Mouse (Mus musculus) liver, embryonic 16.5 days (tissue): Measurements from ENCODE around the gene Rnf128. TPM values are rescaled to one million over a fixed set of nuclear protein-coding genes. Genes with fewer than 3 reads are reported as not detected.

Experiments used
- ATAC-seq: fragments of 200-750 bp; cut with Nextera tagmentation; 2 replicates; pipeline ENCODE4 v1.8.0; 2017; ENCODE audit warnings: low read depth, mild to moderate bottlenecking, moderate number of reproducible peaks, moderate library complexity
- H3K27ac ChIP-seq: fragments of 300-500 bp; sonication (generic); 2 replicates; pipeline ENCODE4 v1.5.1; 2014; ENCODE audit warnings: mild to moderate bottlenecking, low read length
- H3K27me3 ChIP-seq: fragments of 300-500 bp; sonication (generic); 2 replicates; pipeline ENCODE4 v1.6.1; 2014; ENCODE audit warnings: low read depth, low read length, mixed read lengths; ENCODE audit not compliant: control insufficient read depth, insufficient read depth
- H3K36me3 ChIP-seq: fragments of 300-500 bp; sonication (generic); 2 replicates; pipeline ENCODE4 v1.6.1; 2014; ENCODE audit warnings: mild to moderate bottlenecking; ENCODE audit not compliant: control insufficient read depth, insufficient read depth
- H3K4me1 ChIP-seq: fragments of 300-500 bp; sonication (generic); 2 replicates; pipeline ENCODE4 v1.6.1; 2014; ENCODE audit warnings: low read depth, low read length, mixed read lengths; ENCODE audit not compliant: control insufficient read depth
- H3K4me2 ChIP-seq: fragments of 300-500 bp; sonication (generic); 2 replicates; pipeline ENCODE4 v1.6.1; 2014; ENCODE audit warnings: low read depth, low read length, mixed read lengths
- H3K4me3 ChIP-seq: fragments of 300-500 bp; sonication (generic); 2 replicates; pipeline ENCODE4 v1.5.1; 2014; ENCODE audit warnings: low read depth, mild to moderate bottlenecking, low read length
- H3K9ac ChIP-seq: fragments of 300-500 bp; sonication (generic); 2 replicates; pipeline ENCODE4 v1.6.1; 2014; ENCODE audit warnings: low read depth, low read length
- H3K9me3 ChIP-seq: fragments of 300-500 bp; sonication (generic); replicated peaks from 2 replicates; pipeline ENCODE4 v1.6.1; 2016; ENCODE audit warnings: low read length; ENCODE audit not compliant: control insufficient read depth
- WGBS: fragments of 180-500 bp; shearing (Covaris S2); extraction: QIAGEN DNeasy Blood & Tissue Kit; methylation state at CpG from one replicate; pipeline ENCODE4 v1.1.7; 2014; ENCODE audit not compliant: insufficient replicate concordance; 5-methylcytosine and 5-hydroxymethylcytosine counted together
- polyA plus RNA-seq: library from polyadenylated mRNA; unstranded; fragments of >200 nt; fragmentation: Nextera tagmentation; extraction: Ambion mirVana; gene quantifications from 2 replicates; pipeline ENCODE4 v1.2.1, GENCODE M21; 2015

The Rnf128 gene
- polyA plus RNA-seq: 70.1 and 74.7 TPM in 2 replicates

- 55% methylated on average over 8 of the region's 8 CpGs for WGBS
- H3K9me3 ChIP-seq: no peaks in the 10 kb centered on the region
- H3K36me3 ChIP-seq: no peaks in the 10 kb centered on the region
- H3K4me3 ChIP-seq: no peak within 1 kb of the TSS
- no peak for ATAC-seq
- H3K27ac ChIP-seq: no peak within 1 kb of the TSS
- H3K4me1 ChIP-seq: no peaks in the 10 kb centered on the region; the same call in 1 of the 2 replicates
- no peak within 1 kb of the TSS for H3K4me2 ChIP-seq
- no peaks in the 10 kb centered on the region for H3K27me3 ChIP-seq
- H3K9ac ChIP-seq: no peak within 1 kb of the TSS
Measured at GRCm38 (mm10) chrX:139562925-139563461, at the start of gene Rnf128. TSS of gene Rnf128 (plus strand) at chrX:139563316.

GRCm38 (mm10) chrX:139516156-139516555, 47.0 kb upstream of the Rnf128 start:
- 59% methylated on average over 2 of the region's 2 CpGs for WGBS
- Histone ChIP-seq H3K27me3 (no peaks in the 10 kb centered on the region), H3K4me3 (no peak overlapping the region), H3K4me1 (no peaks in the 10 kb centered on the region), H3K9me3 (no peaks in the 10 kb centered on the region), H3K9ac (no peak overlapping the region), H3K27ac (no peak overlapping the region), H3K4me2 (no peak overlapping the region), H3K36me3 (no peaks in the 10 kb centered on the region)
- no peak for ATAC-seq

- no peaks in the 10 kb centered on the region for H3K27me3 ChIP-seq
- no peaks in the 10 kb centered on the region for H3K4me1 ChIP-seq
- H3K36me3 ChIP-seq: no peaks in the 10 kb centered on the region
- no peak overlapping the region for H3K27ac ChIP-seq
- no peak for ATAC-seq
- H3K9ac ChIP-seq: no peak overlapping the region
- H3K4me2 ChIP-seq: no peak overlapping the region
- no peaks in the 10 kb centered on the region for H3K9me3 ChIP-seq
- H3K4me3 ChIP-seq: no peak overlapping the region
- 58% methylated on average over 2 of the region's 2 CpGs for WGBS
Measured at GRCm38 (mm10) chrX:139519251-139519650, 43.9 kb upstream of the Rnf128 start.

- Histone ChIP-seq H3K4me1 (peaks cover 4% of the 10 kb centered on the region; the same call in 1 of the 2 replicates), H3K4me3 (no peak overlapping the region), H3K9ac (no peak overlapping the region), H3K27me3 (no peaks in the 10 kb centered on the region), H3K4me2 (no peak overlapping the region), H3K27ac (no peak overlapping the region), H3K36me3 (no peaks in the 10 kb centered on the region), H3K9me3 (no peaks in the 10 kb centered on the region)
- WGBS: 62% methylated on average over 5 of the region's 5 CpGs
- no peak for ATAC-seq
Measured at GRCm38 (mm10) chrX:139524303-139525091, 38.6 kb upstream of the Rnf128 start.

- ATAC-seq: peak; percentile 63
- Histone ChIP-seq H3K9ac (no peak overlapping the region), H3K27me3 (no peaks in the 10 kb centered on the region), H3K36me3 (no peaks in the 10 kb centered on the region), H3K4me1 (peaks cover 4% of the 10 kb centered on the region; the same call in 1 of the 2 replicates), H3K9me3 (no peaks in the 10 kb centered on the region), H3K4me2 (no peak overlapping the region), H3K27ac (no peak overlapping the region), H3K4me3 (no peak overlapping the region)
- 28% methylated on average over 2 of the region's 2 CpGs for WGBS
Measured at GRCm38 (mm10) chrX:139525724-139526123, 37.4 kb upstream of the Rnf128 start.

GRCm38 (mm10) chrX:139526984-139527383, 36.1 kb upstream of the Rnf128 start:
- Histone ChIP-seq H3K9me3 (no peaks in the 10 kb centered on the region), H3K27me3 (no peaks in the 10 kb centered on the region)
- 27% methylated on average over 4 of the region's 4 CpGs for WGBS

GRCm38 (mm10) chrX:139529678-139530077, 33.4 kb upstream of the Rnf128 start:
- Histone ChIP-seq H3K36me3 (no peaks in the 10 kb centered on the region), H3K27ac (no peak overlapping the region), H3K4me1 (peaks cover 4% of the 10 kb centered on the region; the same call in 1 of the 2 replicates), H3K27me3 (no peaks in the 10 kb centered on the region), H3K4me2 (no peak overlapping the region), H3K9me3 (no peaks in the 10 kb centered on the region), H3K4me3 (no peak overlapping the region), H3K9ac (no peak overlapping the region)
- no peak for ATAC-seq

More at GRCm38 (mm10) chrX:139526984-139527383, 36.1 kb upstream of the Rnf128 start:
- H3K36me3 ChIP-seq: no peaks in the 10 kb centered on the region
- no peak overlapping the region for H3K9ac ChIP-seq
- peaks cover 4% of the 10 kb centered on the region; the same call in 1 of the 2 replicates for H3K4me1 ChIP-seq
- no peak overlapping the region; the same call in 1 of the 2 replicates for H3K27ac ChIP-seq
- no peak overlapping the region for H3K4me2 ChIP-seq
- peak; percentile 75 for ATAC-seq
- no peak overlapping the region for H3K4me3 ChIP-seq

GRCm38 (mm10) chrX:139532293-139532692, 30.8 kb upstream of the Rnf128 start:
- H3K27ac ChIP-seq: no peak overlapping the region
- WGBS: 57% methylated on average over 4 of the region's 4 CpGs
- H3K4me1 ChIP-seq: no peaks in the 10 kb centered on the region
- no peaks in the 10 kb centered on the region for H3K36me3 ChIP-seq
- H3K27me3 ChIP-seq: no peaks in the 10 kb centered on the region
- no peaks in the 10 kb centered on the region for H3K9me3 ChIP-seq
- no peak for ATAC-seq
- H3K4me3 ChIP-seq: no peak overlapping the region
- no peak overlapping the region for H3K9ac ChIP-seq
- H3K4me2 ChIP-seq: no peak overlapping the region
